Mouse (Mus musculus) heart, adult 2 months (tissue): ENCODE data around the gene Aox4. TPM values are rescaled to one million over a fixed set of nuclear protein-coding genes. Genes with fewer than 3 reads are reported as not detected.

Experiments used
- DNase-seq, 2 experiments: peaks; one replicate each; pipeline ENCODE4 v3.0.0; 2021
- H3K27ac ChIP-seq: fragments of 200-600 bp; 2 replicates; pipeline ENCODE4 v1.8.1; 2022
- H3K27me3 ChIP-seq: fragments of 200-500 bp; 2 replicates; pipeline ENCODE4 v1.6.1; 2012; ENCODE audit warnings: mild to moderate bottlenecking, low read length, inconsistent platforms, mixed read lengths; ENCODE audit not compliant: control insufficient read depth, insufficient read depth
- H3K36me3 ChIP-seq: fragments of 200-500 bp; 2 replicates; pipeline ENCODE4 v1.6.1; 2012; ENCODE audit warnings: low read length, inconsistent platforms; ENCODE audit not compliant: control insufficient read depth, insufficient read depth
- H3K4me1 ChIP-seq: fragments of 200-500 bp; 2 replicates; pipeline ENCODE4 v1.6.1; 2011; ENCODE audit warnings: low read length; ENCODE audit not compliant: control insufficient read depth, insufficient read depth
- H3K4me3 ChIP-seq: fragments of 200-600 bp; 2 replicates; pipeline ENCODE4 v1.8.1; 2022
- H3K79me2 ChIP-seq: fragments of 200-500 bp; replicated peaks from 2 replicates; pipeline ENCODE4 v1.6.1; 2012; ENCODE audit warnings: mild to moderate bottlenecking, inconsistent platforms, low read length, moderate library complexity, mixed read lengths; ENCODE audit not compliant: control insufficient read depth, insufficient read depth
- H3K9ac ChIP-seq: fragments of 200-500 bp; 2 replicates; pipeline ENCODE4 v1.6.1; 2012; ENCODE audit warnings: low read depth, mild to moderate bottlenecking, control low read depth, inconsistent platforms, low read length, mixed read lengths
- CTCF ChIP-seq: fragments of 200-600 bp; IDR thresholded peaks from 2 replicates; pipeline ENCODE4 v1.8.1; 2022; ENCODE audit warnings: antibody characterized with exemption, mild to moderate bottlenecking, moderate library complexity
- EP300 ChIP-seq: fragments of 200-500 bp; IDR thresholded peaks from 2 replicates; pipeline ENCODE4 v1.6.1; 2011; ENCODE audit warnings: low read depth, low read length, control low read depth; ENCODE audit not compliant: insufficient read depth
- POLR2A ChIP-seq: fragments of 200-500 bp; IDR thresholded peaks from 2 replicates; pipeline ENCODE4 v1.6.1; 2011; ENCODE audit warnings: mild to moderate bottlenecking, low read depth, low read length, control low read depth; ENCODE audit not compliant: insufficient read depth
- WGBS: fragments of 180-500 bp; shearing (Covaris S2); methylation state at CpG from one replicate; pipeline ENCODE4 v1.1.7; 2018; 5-methylcytosine and 5-hydroxymethylcytosine counted together
- intact Hi-C: fragments of 180-260 bp; cut with DNase I; formaldehyde crosslinking; loops from one replicate; pipeline ENCODE4 v1.15.1; 2025
- polyA plus RNA-seq: library from polyadenylated mRNA; depleted of rRNA; stranded (reverse); fragments of >200 nt; gene quantifications from 2 replicates; pipeline ENCODE4 v1.2.3, GENCODE M21; 2012
- total RNA-seq, 2 experiments: library from RNA; stranded (reverse); gene quantifications; 2 replicates each; pipeline ENCODE4 v1.2.3; 2021

The Aox4 gene
- total and polyA plus RNA-seq, 3 experiments = not detected

DNA sequence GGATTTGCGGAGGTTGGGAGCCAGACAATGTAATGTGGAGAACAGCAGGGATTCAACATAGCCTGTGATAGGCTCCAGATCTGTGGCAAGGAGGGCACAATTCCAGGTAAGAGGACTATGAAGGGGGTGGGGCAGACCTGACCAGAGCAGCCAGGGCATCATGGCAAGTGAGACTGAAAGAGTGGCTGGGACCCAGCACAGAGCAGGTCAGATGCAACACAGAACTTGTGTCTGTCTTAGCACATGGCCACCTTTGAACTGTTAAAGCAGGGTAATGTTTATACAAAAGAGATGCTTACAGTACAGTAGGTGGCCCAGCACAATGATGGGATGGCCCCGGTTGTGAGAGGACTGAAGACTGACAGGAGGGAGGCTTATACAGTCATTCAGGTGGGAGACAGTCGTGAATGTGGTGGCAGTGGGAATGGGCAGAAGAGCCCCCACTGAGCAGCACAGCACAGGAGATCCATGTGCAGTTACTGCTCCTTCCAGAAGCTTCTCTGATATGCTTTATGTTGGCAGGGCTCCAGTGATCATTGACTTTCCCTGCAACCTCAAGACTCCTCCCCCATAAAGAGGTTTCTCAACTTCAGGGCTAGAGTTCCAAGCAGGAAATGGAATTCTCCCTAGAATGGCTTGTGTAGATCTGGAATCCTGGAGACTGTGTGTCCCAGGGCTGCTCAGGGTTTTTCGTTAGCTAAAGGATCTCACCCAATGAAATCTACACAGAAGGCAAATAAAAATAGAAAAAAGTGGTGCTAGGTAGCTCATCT, 27.5 kb downstream of the Aox4 start:
- 70% methylated on average over 4 of the region's 4 CpGs for WGBS
- no peaks in the 10 kb centered on the region for H3K4me1 ChIP-seq
- no peak overlapping the region for H3K27ac ChIP-seq
- no peaks in the 10 kb centered on the region for H3K79me2 ChIP-seq
- H3K36me3 ChIP-seq = no peaks in the 10 kb centered on the region
- no peak for TF ChIP-seq CTCF
- no peak for TF ChIP-seq EP300
- no peak for TF ChIP-seq POLR2A
- no peak overlapping the region for H3K4me3 ChIP-seq
- intact Hi-C loops = no loop called here
- no peaks in the 10 kb centered on the region for H3K27me3 ChIP-seq
- no peak for DNase-seq
- no peak overlapping the region for H3K9ac ChIP-seq

DNA sequence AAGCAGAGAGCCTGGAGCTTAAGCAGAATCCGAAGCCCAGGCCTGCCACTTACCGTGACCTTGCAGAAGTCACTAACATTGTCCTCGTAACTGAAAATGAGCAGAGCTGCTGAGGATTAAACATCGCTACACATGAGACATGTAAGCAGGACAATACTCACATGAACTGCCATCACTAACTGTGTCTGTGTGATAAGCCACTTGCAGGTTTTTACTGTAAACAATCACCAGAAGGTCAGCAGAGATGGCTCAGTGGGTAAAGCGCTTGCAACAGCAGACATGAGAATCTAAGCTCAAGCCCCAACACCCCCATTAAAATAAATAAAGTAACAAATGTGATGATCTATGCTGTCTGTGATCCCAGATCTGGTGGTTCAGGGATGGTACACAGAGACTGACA, 28.2 kb downstream of the Aox4 start:
- no peak for DNase-seq
- H3K27me3 ChIP-seq = no peaks in the 10 kb centered on the region
- H3K79me2 ChIP-seq = no peaks in the 10 kb centered on the region
- no peak overlapping the region for H3K4me3 ChIP-seq
- TF ChIP-seq CTCF (no peak), EP300 (no peak), POLR2A (no peak)
- H3K36me3 ChIP-seq = no peaks in the 10 kb centered on the region
- intact Hi-C loops = no loop called here
- WGBS = 79% methylated on average over 5 of the region's 5 CpGs
- H3K4me1 ChIP-seq = no peaks in the 10 kb centered on the region
- H3K9ac ChIP-seq = no peak overlapping the region
- H3K27ac ChIP-seq = no peak overlapping the region

GRCm38 (mm10) chr1:58238961-58239360, 28.8 kb downstream of the Aox4 start:
- H3K36me3 ChIP-seq = no peaks in the 10 kb centered on the region
- no peaks in the 10 kb centered on the region for H3K27me3 ChIP-seq
- H3K9ac ChIP-seq = no peak overlapping the region
- no peak overlapping the region for H3K27ac ChIP-seq
- no peak overlapping the region for H3K4me3 ChIP-seq
- intact Hi-C loops = no loop called here
- 89% methylated on average over 9 of the region's 9 CpGs for WGBS
- no peaks in the 10 kb centered on the region for H3K4me1 ChIP-seq
- DNase-seq = no peak
- H3K79me2 ChIP-seq = no peaks in the 10 kb centered on the region
- TF ChIP-seq POLR2A (no peak), CTCF (no peak)

DNA sequence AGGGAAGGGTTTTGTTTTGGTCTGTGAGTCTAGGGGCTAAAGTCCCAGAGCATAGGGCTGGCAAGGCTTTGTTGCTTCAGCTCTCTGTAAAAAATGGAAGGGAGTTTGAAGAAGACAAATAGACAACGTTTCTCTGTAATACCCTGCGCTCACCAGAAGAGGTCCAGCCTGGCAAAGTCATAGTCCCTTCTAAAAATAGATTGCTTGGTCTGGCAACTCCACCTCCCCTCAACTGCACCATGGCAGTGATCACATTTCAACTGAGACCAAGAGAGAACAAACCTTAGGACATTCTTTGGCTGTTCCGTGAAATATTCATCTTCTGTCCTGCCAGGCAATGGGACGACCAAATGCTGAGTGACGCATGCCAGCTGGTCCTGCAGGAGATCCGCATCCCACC, 30.1 kb downstream of the Aox4 start:
- H3K79me2 ChIP-seq = no peaks in the 10 kb centered on the region
- intact Hi-C loops = no loop called here
- no peak overlapping the region for H3K4me3 ChIP-seq
- peak; percentile 62 for TF ChIP-seq CTCF
- TF ChIP-seq EP300 = no peak
- H3K36me3 ChIP-seq = no peaks in the 10 kb centered on the region
- no peaks in the 10 kb centered on the region for H3K4me1 ChIP-seq
- no peak for DNase-seq
- no peak overlapping the region for H3K9ac ChIP-seq
- no peak overlapping the region for H3K27ac ChIP-seq
- WGBS = 48% methylated on average over 6 of the region's 6 CpGs
- H3K27me3 ChIP-seq = no peaks in the 10 kb centered on the region

GRCm38 (mm10) chr1:58244487-58244886, 34.3 kb downstream of the Aox4 start:
- intact Hi-C loops = no loop called here
- no peak for DNase-seq
- H3K27me3 ChIP-seq = no peaks in the 10 kb centered on the region
- no peak overlapping the region for H3K27ac ChIP-seq
- H3K79me2 ChIP-seq = no peaks in the 10 kb centered on the region
- 57% methylated on average over 3 of the region's 3 CpGs for WGBS
- TF ChIP-seq EP300 (no peak), POLR2A (no peak), CTCF (no peak)
- no peak overlapping the region for H3K4me3 ChIP-seq
- no peaks in the 10 kb centered on the region for H3K36me3 ChIP-seq
- H3K9ac ChIP-seq = no peak overlapping the region
- no peaks in the 10 kb centered on the region for H3K4me1 ChIP-seq

DNA sequence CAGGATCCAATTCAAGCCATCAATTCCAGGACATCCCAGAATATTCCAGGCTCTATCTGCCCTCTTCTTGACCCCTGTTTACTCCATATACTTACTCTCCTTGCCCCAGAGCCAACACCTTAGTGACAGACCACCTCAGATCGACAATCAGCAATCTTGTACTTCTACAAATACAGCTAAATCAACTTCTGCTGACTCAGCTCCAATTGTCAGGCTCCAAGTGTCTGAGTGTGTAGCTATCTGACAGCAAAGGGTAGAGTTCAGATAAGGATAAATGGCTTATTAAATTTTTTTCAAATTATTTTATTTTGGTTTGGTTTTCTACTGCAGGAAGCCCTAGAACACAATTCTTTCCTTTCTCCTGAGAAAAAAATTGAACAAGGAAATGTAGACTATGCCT, 38.3 kb downstream of the Aox4 start:
- no peak for TF ChIP-seq POLR2A
- no peak for TF ChIP-seq CTCF
- Histone ChIP-seq H3K79me2 (no peaks in the 10 kb centered on the region), H3K4me1 (no peaks in the 10 kb centered on the region), H3K4me3 (no peak overlapping the region), H3K36me3 (no peaks in the 10 kb centered on the region), H3K27ac (no peak overlapping the region), H3K27me3 (no peaks in the 10 kb centered on the region), H3K9ac (no peak overlapping the region)
- 67% methylated on average over 1 of the region's 1 CpGs for WGBS
- intact Hi-C loops = no loop called here
- DNase-seq = no peak
